Mouse (Mus musculus) CH12.LX (cell line): ENCODE data around the gene Cand1.

Experiments used
- CHD2 ChIP-seq: IDR thresholded peaks from 2 replicates; pipeline ENCODE4 v1.6.1; 2011; ENCODE audit warnings: low read length, improper control_type of control experiment
- CTCF ChIP-seq, 2 experiments: IDR thresholded peaks in 1 of 2; conservative IDR thresholded peaks in 1 of 2; 2 replicates each; pipeline ENCODE4 v1.5.1; 2011 to 2012; ENCODE audit warnings: low read depth in 2 of 2, low read length in 2 of 2, improper control_type of control experiment in 1 of 2, inconsistent platforms in 1 of 2, mild to moderate bottlenecking in 1 of 2, moderate library complexity in 1 of 2
- MYC ChIP-seq: IDR thresholded peaks from 2 replicates; pipeline ENCODE4 v1.6.1; 2011; ENCODE audit warnings: low read depth, mild to moderate bottlenecking, improper control_type of control experiment, low read length
- POLR2A ChIP-seq: IDR thresholded peaks from 2 replicates; pipeline ENCODE4 v1.6.1; 2011; ENCODE audit warnings: low read depth, mild to moderate bottlenecking, improper control_type of control experiment, low read length
- RCOR1 ChIP-seq: conservative IDR thresholded peaks from 2 replicates; pipeline ENCODE4 v1.6.1; 2012; ENCODE audit warnings: low read depth, mild to moderate bottlenecking, inconsistent platforms, low read length, improper control_type of control experiment
- SMC3 ChIP-seq: IDR thresholded peaks from 2 replicates; pipeline ENCODE4 v1.6.1; 2011; ENCODE audit warnings: low read depth, low read length, improper control_type of control experiment
- TCF12 ChIP-seq: IDR thresholded peaks from 2 replicates; pipeline ENCODE4 v1.6.1; 2014; ENCODE audit warnings: low read depth, mild to moderate bottlenecking, inconsistent platforms, low read length, improper control_type of control experiment

DNA sequence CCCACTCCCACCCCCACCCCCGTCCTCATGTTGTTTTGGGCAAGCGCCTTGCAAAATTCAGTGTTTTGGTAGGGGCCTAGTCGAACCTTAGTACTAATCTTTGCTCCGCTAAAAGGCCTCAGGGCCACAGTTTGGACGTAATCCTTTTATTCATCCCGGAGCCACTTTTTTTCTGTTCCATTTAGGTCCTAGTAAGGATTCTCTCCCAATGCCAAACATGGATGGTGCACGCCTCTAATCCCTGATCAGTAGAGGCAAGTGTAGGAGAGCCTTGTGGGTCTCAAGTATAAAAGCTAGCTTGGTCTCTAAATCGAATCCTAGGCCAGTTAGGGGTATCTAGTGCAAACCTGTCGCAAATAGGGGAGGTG is 851 bp upstream of the Cand1 start:
- TF ChIP-seq TCF12 (no peak), RCOR1 (no peak), MYC (no peak), SMC3 (no peak), CHD2 (no peak), POLR2A (no peak), CTCF (conservative IDR thresholded peaks at IDR 0.05 in 1 of 2, IDR thresholded peaks at IDR 0.05 in 1 of 2; ENCODE audit: low read depth in 2 of 2, low read length in 2 of 2) (no peak)
